Mouse (Mus musculus) bone marrow, adult 2 months (tissue): ENCODE results near the gene Malsu1. TPM values are rescaled to one million over a fixed set of nuclear protein-coding genes. Genes with fewer than 3 reads are reported as not detected.

Source experiments
- H3K27ac ChIP-seq: fragments of 200-500 bp; 2 replicates; pipeline ENCODE4 v1.5.1; 2012; ENCODE audit warnings: low read depth, mild to moderate bottlenecking, control low read depth, inconsistent platforms, low read length; ENCODE audit not compliant: control insufficient read depth, poor library complexity, insufficient read depth
- H3K4me1 ChIP-seq: fragments of 200-500 bp; 2 replicates; pipeline ENCODE4 v1.6.1; 2011; ENCODE audit warnings: low read length; ENCODE audit not compliant: control insufficient read depth, insufficient read depth
- H3K4me3 ChIP-seq: fragments of 200-500 bp; replicated peaks from 2 replicates; pipeline ENCODE3; 2011; ENCODE audit warnings: mild to moderate bottlenecking, low read depth, low read length, control low read depth; ENCODE audit not compliant: control insufficient read depth
- CTCF ChIP-seq: fragments of 200-500 bp; IDR thresholded peaks from 2 replicates; pipeline ENCODE4 v1.5.1; 2011; ENCODE audit warnings: low read length, control low read depth; ENCODE audit not compliant: control insufficient read depth, insufficient read depth
- POLR2A ChIP-seq: fragments of 200-500 bp; IDR thresholded peaks from 2 replicates; pipeline ENCODE4 v1.6.1; 2011; ENCODE audit warnings: low read depth, mild to moderate bottlenecking, control low read depth, low read length, borderline replicate concordance; ENCODE audit not compliant: control insufficient read depth
- WGBS: fragments of 180-500 bp; shearing (Covaris S2); methylation state at CpG from one replicate; pipeline ENCODE4 v1.1.7; 2018; 5-methylcytosine and 5-hydroxymethylcytosine counted together
- polyA plus RNA-seq: library from polyadenylated mRNA; stranded (reverse); fragments of >200 nt; gene quantifications from 2 replicates; pipeline ENCODE4 v1.2.4, GENCODE M21; 2011; ENCODE audit warnings: low replicate concordance; ENCODE audit not compliant: missing spikeins, insufficient read depth, insufficient read length

Malsu1 gene
- polyA plus RNA-seq, 1 experiment = 21.1 TPM

DNA sequence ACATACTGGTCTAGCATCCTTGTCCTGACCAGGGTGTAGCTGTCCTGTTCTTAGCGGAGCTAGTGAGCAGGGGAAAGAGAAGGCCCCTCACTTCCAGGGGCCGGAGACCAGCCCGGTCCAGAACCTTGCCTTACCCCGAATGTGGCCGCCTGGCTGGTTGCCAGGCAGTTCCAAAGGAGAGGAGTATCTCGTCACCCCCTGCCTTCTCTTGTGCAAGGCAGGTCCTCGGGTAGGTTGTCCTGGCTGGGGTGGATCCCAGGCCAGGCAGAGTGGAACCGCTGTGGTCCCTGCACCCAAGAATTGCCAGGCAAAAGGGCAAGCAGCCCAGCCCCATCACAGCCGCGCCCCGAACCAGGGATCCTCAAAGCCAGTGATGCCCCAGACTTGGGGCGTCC lies 36.3 kb upstream of the Malsu1 start:
- Histone ChIP-seq H3K4me1 (peaks cover 5% of the 10 kb centered on the region), H3K4me3 (no peak overlapping the region), H3K27ac (no peak overlapping the region)
- 64% methylated on average over 12 of the region's 12 CpGs for WGBS
- TF ChIP-seq CTCF (no peak), POLR2A (no peak)

DNA sequence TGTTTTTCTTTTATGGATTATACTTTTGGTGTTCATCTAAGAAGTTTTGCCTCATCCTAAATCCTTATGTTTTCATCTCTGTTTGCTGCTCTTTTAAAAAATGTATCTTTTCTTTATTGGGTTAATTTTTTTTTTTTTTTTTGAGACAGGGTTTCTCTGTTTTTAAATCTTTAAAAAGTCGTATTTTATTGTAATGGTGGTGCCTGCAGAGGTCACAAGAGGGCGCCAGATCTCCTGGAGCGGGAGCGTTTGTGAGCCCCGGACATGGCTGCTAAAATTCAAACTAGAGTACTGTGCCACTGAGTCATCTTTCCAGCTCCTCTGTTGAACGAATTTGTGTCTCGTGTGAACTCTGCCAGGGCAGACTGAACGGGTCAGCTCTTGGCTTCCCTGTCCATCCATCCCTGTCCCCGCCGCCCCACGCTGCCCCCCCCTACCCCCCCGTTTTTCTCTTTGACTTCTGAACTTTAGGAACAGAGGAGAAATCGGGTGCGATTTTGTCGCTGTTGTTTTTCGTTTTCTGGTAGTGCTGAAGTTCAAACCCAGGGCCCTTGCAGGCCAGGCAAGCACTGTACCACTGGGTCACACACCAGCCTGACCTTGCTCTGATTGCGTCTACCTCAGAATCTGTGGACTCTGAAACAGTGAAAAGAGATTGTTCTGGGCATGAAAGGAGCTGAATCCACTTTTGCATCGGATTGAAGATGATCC lies 34.0 kb upstream of the Malsu1 start:
- 16% methylated on average over 18 of the region's 18 CpGs for WGBS
- Histone ChIP-seq H3K4me1 (peaks cover 3% of the 10 kb centered on the region), H3K4me3 (peak overlapping the region; percentile 31), H3K27ac (no peak overlapping the region)
- TF ChIP-seq CTCF = peak; percentile 73
- TF ChIP-seq POLR2A = no peak

DNA sequence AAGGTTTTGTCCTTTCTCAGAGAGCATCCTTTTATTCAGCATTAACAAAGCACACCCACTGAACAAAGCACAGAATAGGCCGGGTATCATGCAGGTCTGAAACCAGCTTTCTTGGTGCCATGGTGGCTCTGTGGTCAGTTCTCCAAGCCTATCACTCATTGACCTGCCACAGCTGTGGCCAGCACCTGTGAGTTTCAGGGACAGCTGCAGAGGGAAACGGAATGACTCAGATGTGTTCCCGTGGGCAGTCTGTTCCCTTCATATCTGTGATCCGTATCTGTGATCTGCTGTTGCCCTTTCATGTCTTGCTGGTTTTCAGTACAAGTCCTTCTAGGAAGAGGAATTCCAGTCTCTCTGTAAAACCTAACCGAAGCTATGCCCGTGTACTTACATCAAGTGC lies 27.1 kb upstream of the Malsu1 start:
- TF ChIP-seq POLR2A = no peak
- H3K4me3 ChIP-seq = no peak overlapping the region
- WGBS = 68% methylated on average over 6 of the region's 6 CpGs

DNA sequence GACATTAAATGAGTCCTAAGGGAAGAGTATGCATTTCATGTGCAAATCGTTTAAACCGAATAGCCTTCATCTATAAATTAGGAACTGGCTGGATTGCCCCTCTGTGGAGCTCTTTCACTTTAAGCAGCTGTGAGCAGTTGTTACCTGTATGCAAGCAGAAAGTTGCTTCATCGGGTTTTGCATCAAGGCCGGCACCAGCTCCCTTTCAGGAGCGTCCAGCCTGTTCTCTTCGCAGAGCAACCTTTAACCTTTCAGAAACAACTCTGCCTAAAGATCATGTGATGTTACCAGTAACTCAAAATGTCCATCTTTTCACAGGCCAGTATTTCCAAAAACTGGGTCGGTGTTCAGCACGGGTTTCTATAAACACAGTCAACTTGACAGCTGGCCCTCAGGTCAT lies 26.6 kb upstream of the Malsu1 start:
- Histone ChIP-seq H3K4me1 (no peaks in the 10 kb centered on the region), H3K4me3 (no peak overlapping the region), H3K27ac (no peak overlapping the region)
- TF ChIP-seq CTCF = no peak
- no peak for TF ChIP-seq POLR2A
- 78% methylated on average over 8 of the region's 8 CpGs for WGBS

More for the DNA sequence above, 27.1 kb upstream of the Malsu1 start:
- H3K4me1 ChIP-seq = no peaks in the 10 kb centered on the region
- no peak overlapping the region for H3K27ac ChIP-seq

DNA sequence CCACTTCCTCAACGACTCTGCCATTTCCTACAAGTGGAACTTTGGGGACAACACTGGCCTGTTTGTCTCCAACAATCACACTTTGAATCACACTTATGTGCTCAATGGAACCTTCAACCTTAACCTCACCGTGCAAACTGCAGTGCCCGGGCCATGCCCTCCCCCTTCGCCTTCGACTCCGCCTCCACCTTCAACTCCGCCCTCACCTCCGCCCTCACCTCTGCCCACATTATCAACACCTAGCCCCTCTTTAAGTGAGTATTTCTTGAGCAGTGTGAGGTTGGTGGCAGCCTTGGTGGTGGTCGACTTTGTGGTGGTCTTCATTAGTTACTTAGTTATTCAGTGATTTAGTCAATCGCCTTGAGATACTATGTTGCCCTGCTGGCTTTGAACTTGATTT lies 25.7 kb upstream of the Malsu1 start:
- whole genome bisulfite sequencing = 66% methylated on average over 10 of the region's 10 CpGs
- no peak for TF ChIP-seq POLR2A
- TF ChIP-seq CTCF = no peak
- Histone ChIP-seq H3K4me1 (no peaks in the 10 kb centered on the region), H3K27ac (no peak overlapping the region), H3K4me3 (no peak overlapping the region)

DNA sequence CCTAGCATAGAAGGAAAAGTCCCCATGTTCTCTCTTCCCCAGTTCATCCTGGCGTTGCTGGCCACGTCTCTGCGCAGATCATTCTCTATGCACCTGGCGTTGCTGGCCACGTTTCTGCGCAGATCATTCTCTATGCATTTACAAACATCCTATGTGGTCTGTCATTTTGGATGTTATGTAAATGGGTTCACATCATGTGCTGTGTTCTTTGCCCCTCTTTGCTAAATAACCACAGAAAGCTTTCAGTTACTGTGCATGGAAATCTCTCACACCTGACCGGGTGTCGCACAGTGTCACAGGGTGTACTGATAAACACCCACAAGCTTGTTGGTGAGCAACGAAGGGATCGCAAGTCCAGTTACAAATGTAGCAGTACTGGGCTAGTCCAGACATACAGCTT lies 25.2 kb upstream of the Malsu1 start:
- no peak overlapping the region for H3K4me3 ChIP-seq
- H3K4me1 ChIP-seq = no peaks in the 10 kb centered on the region
- H3K27ac ChIP-seq = no peak overlapping the region
- TF ChIP-seq CTCF = no peak
- no peak for TF ChIP-seq POLR2A
- WGBS = 88% methylated on average over 10 of the region's 10 CpGs

DNA sequence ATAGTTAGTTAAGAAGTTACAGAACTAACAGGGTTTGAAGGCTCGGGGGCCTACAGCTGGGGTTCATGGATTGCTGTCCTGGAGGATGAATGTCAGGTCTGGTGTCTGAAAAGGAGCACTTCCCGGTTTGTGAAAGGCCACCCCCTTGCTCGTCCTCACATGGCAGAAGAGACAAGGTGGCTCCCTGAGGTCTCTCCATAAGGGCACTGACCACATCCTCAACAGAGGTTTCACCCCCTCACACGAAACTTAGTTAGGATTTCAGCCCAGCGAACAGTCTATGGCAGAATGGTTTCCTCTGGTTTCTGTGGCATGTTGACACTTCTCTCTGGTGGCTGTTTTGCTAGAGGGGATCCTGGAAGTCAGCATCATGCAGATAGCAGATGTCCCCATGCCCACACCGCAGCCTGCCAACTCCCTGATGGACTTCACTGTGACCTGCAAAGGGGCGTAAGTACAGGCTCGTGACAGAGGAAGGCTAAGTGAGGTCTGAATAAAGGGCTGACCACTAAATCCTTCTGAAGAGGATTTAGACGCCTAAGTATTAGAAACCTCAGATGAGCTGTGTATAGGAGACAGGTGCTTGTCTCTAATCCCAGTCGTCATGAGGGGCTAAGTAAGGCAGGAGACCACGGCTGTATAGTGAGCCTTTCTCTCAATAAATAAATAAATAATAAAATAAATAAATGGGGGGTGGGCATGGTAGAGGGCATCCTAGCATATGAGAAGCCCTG lies 22.8 kb upstream of the Malsu1 start:
- no peak for TF ChIP-seq CTCF
- TF ChIP-seq POLR2A = no peak
- H3K4me3 ChIP-seq = no peak overlapping the region
- no peaks in the 10 kb centered on the region for H3K4me1 ChIP-seq
- H3K27ac ChIP-seq = no peak overlapping the region
- WGBS = 35% methylated on average over 11 of the region's 11 CpGs

DNA sequence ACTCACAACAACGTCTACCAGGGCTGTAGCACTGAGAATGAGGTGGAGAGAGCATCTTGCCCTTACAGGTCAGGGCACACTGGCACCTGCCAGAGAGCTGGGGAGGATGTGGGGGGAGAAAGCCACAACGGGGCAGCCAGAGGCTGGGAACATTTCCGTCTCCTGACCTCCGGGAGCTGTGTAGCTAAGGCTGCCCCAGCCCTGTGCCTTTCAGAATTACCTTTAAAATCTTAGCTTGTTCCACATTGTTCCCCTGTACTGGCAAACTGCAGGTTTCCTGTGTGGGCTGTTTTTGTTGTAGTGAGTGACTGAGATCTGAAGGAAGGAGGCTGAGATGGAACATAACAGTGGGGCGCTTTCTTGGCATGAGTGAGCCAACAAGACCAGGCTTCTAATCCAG lies 21.4 kb upstream of the Malsu1 start:
- Histone ChIP-seq H3K27ac (no peak overlapping the region), H3K4me3 (no peak overlapping the region), H3K4me1 (no peaks in the 10 kb centered on the region)
- TF ChIP-seq CTCF (no peak), POLR2A (no peak)
- WGBS = 12% methylated on average over 5 of the region's 5 CpGs
